Mouse (Mus musculus): Measurements from ENCODE around the gene 1700122O11Rik. TPM values are rescaled to one million over a fixed set of nuclear protein-coding genes. Genes with fewer than 3 reads are reported as not detected.

1700122O11Rik gene
- polyA plus RNA-seq, 1 experiment from 2014 or later: not detected

DNA sequence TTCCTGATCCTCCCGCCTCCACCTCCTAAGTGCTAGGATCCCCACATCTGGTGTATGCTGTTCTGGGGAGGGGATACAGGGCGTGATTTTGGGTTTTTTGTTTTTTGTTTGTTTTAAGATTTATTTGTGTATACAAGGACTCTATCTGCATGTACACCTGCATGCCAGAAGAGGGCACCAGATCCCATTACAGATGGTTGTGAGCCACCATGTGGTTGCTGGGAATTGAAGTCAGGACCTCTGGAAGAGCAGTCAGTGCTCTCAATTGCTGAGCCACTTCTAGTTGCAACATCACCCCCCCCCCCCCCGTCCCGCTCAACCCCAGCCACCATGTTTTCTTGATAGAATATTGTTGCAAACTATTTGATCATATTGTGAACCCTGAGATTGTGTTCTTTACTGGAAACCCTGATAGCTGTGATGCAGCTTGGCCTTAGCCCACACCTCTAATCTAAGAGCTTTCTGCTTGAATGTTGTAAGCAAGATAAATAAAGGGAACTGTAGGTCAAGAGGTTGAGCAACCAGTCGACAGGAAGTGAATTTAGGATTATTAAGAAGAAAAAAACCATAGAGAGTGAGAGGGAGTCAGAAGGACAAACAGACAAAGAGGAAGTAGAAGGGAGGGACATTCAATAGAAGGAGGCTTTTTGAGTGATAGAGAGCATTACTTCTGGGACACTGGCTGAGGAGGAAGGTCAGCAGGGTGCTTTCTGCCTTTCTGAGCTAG is 5.2 kb upstream of the 1700122O11Rik start:
- Histone ChIP-seq H3K27ac (no peak overlapping the region), H3K27me3 (ENCODE audit: insufficient read depth, poor library complexity, severe bottlenecking) (peaks cover 15% of the 10 kb centered on the region), H3K4me3 (no peak overlapping the region), H3K9me3 (0 out of 2 replicates have a peak, but pooled peaks cover 3% of the 10 kb centered on the region), H3K36me3 (no peaks in the 10 kb centered on the region), H3K4me1 (replicated peaks) (peaks cover 31% of the 10 kb centered on the region)
- DNase-seq (ENCODE audit: low spot score): no peak
- 75% methylated on average over 5 of the region's 5 CpGs for WGBS

DNA sequence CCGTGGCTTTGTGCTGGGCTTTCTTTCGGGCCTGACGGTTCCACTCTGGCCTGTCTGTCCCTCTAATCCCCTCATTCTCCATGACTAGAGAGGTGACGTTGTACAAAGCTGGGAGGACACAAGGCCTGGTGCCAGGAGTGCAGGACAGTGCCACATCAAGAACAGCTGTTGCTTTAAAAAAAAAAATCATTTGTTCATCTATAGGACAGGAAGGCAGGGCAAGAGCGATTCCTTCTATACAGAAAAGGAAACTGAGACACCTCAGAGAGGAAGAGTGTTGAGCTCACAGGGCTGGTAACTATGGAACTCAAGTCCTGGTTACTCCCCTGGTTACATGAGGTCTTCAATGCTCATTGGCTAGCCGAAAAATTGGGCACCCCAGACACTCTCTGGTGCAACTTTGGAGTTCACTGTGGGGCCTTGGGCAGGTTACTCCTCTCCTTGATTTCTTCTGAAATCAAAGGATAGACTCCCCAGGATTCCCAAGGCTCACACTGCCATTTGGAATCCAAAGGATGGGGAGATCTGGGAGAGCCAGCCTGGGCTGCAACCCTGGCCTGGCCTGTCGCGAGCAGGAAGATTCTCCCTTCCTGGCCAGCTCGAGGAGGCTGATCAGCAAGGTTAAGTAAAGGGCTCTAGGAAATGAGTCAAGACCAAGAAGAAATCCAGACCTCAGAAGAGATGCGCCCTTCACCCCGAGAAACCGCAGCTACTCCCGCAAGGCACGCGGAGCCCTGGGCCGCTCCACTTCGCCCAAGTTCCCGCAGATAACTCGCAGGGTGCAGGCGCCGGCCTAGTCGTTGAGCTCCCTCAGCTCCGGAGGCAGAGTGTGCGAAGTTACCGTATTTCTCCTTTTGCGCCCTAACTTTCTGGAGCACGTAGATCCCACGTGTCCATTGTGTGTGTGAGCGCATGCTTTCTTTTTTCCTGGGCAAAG is 3.5 kb upstream of the 1700122O11Rik start:
- 4% methylated on average over 29 of the region's 29 CpGs for WGBS
- H3K36me3 ChIP-seq: no peaks in the 10 kb centered on the region
- peak overlapping the region; percentile 87 for H3K27ac ChIP-seq
- H3K9me3 ChIP-seq: 0 out of 2 replicates have a peak, but pooled peaks cover 3% of the 10 kb centered on the region
- H3K4me3 ChIP-seq: peak overlapping the region; percentile 36
- peak; percentile 76 for DNase-seq (ENCODE audit: low spot score)
- peaks cover 31% of the 10 kb centered on the region for H3K4me1 ChIP-seq (replicated peaks)
- H3K27me3 ChIP-seq (ENCODE audit: insufficient read depth, poor library complexity, severe bottlenecking): peaks cover 26% of the 10 kb centered on the region

DNA sequence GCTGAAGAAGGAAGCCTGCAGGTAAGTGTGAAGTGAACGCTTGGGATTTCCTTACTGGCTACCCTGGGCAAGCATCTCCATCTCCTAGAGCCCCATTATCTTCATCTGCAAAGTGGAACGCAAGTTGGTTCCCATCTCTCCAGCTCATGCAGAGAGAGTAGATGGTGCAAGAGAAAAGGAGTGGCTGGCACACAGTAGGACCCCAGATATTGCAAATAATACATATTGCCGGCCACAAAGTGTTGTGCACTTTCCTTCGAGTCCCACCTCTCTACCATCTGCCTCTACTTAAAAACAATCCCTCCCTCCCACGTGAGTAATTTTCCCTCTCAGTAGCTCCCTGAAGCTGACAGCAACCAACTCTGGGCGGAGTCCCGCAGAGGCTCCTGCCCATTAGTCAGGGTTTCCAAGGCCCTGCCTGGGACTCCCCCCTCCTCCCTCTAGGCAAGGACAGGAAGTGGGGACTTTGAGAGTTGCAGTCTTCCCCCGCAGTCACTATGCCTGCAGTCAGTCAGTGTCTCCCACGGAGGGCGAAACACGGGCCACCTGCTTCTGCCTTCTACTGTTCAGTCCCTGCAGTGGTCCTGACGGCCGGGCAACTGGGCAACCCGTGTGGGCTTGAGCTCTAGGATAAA is 1.3 kb upstream of the 1700122O11Rik start:
- Histone ChIP-seq H3K36me3 (no peaks in the 10 kb centered on the region), H3K4me3 (peak overlapping the region; percentile 37), H3K27me3 (ENCODE audit: insufficient read depth, poor library complexity, severe bottlenecking) (peaks cover 39% of the 10 kb centered on the region), H3K9me3 (0 out of 2 replicates have a peak, but pooled peaks cover 2% of the 10 kb centered on the region), H3K27ac (peak overlapping the region; percentile 80), H3K4me1 (replicated peaks) (peaks cover 39% of the 10 kb centered on the region)
- WGBS: 11% methylated on average over 14 of the region's 14 CpGs
- DNase-seq (ENCODE audit: low spot score): peak; percentile 75

DNA sequence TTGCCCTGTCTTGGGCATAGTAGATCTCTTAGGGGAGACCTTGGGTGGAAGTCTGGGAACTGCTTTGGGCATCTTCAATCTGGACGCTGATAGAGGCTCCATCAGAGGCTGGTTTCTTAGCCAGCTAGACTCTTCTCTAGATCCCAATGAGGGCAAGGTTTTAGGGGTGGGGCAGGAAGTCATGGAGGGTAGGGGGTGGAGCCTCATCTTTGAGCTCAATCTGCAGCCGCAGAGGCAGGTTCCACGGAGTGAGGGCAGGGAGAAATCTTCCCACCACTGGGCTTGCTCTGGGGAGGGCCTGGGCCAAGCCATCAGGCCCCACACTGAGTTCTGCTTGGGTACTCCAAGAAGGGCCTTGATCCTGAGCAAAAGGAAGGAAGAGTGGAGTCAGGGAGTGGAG is 1.2 kb downstream of the 1700122O11Rik start:
- WGBS: 67% methylated on average over 3 of the region's 3 CpGs
- H3K27me3 ChIP-seq (ENCODE audit: insufficient read depth, poor library complexity, severe bottlenecking): peaks cover 40% of the 10 kb centered on the region
- no peak for DNase-seq (ENCODE audit: low spot score)
- H3K4me3 ChIP-seq: no peak overlapping the region
- H3K4me1 ChIP-seq (replicated peaks): peaks cover 47% of the 10 kb centered on the region
- no peaks in the 10 kb centered on the region for H3K9me3 ChIP-seq
- no peaks in the 10 kb centered on the region for H3K36me3 ChIP-seq
- H3K27ac ChIP-seq: no peak overlapping the region

DNA sequence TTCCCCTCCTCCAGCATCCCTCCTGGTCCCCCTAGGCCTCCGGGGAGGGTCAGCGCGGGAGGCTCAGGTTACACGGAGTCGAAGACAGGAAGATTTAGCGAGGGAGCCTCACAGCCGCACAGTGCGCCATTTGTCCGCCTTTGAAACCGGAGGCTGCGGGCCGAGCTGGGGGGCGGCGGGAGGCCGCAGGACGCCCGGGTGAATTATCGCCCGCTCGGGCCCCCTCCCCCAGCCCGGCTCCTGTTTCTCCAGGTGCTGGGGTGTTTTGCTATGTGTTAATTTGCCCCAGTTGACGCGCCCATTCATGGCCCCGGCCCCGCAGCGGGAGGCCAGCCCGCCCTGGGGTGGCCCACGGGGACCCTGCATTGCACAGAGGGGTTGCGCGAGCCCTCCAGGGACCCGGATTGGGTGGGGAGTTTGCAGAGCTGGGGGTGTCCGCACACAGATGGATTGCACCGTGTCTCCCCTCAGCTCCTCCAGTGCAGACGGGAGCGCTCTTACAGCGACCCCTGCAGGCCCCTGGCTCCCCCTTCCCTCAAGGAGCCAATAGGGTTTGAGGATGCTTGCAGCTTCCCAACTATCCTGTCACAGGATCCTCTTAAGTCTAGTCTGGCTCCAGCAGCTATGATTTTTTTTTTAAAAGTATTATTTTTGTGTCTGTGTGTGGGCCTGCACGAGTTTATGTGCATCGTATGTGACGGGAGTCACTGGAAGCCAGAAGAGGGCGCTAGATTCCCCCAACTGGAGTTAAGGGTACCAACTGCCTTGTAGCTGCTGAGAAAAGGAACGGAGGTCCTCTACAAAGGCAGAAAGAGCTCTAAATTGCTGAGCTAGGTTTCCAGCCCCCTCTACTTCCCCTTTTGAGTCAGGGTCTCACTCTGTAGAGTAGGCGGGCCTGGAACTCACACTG is 6.3 kb downstream of the 1700122O11Rik start:
- Histone ChIP-seq H3K9me3 (no peaks in the 10 kb centered on the region), H3K4me1 (replicated peaks) (peaks cover 65% of the 10 kb centered on the region), H3K36me3 (no peaks in the 10 kb centered on the region), H3K27me3 (ENCODE audit: insufficient read depth, poor library complexity, severe bottlenecking) (peaks cover 48% of the 10 kb centered on the region), H3K27ac (peak overlapping the region; percentile 93), H3K4me3 (peak overlapping the region; percentile 64)
- 4% methylated on average over 42 of the region's 42 CpGs for WGBS
- peak; percentile 84 for DNase-seq (ENCODE audit: low spot score)

DNA sequence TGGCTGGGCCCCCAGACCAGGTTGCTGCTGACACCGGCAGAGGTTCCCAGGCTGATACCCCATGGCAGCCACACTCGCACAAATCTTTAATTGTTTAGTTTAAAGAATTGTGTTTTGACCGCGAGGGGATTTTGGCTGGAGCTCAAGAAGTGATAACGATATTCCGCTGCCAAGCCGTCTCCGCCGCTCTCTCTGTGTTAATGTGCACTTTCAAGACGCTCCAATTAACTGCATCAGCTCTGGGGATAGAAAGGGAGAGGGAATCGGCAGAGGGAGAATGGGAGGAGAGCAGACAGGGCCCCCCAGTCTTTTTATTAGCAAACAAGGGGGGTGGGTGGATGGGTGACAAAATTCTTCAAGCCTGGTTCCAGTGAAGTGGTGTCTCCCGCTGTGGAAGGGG is 8.9 kb downstream of the 1700122O11Rik start:
- H3K4me3 ChIP-seq: no peak overlapping the region
- peak overlapping the region; percentile 70 for H3K27ac ChIP-seq
- WGBS: 43% methylated on average over 12 of the region's 12 CpGs
- no peak for DNase-seq (ENCODE audit: low spot score)
- H3K36me3 ChIP-seq: no peaks in the 10 kb centered on the region
- H3K27me3 ChIP-seq (ENCODE audit: insufficient read depth, poor library complexity, severe bottlenecking): peaks cover 39% of the 10 kb centered on the region
- H3K4me1 ChIP-seq (replicated peaks): peaks cover 68% of the 10 kb centered on the region
- no peaks in the 10 kb centered on the region for H3K9me3 ChIP-seq

DNA sequence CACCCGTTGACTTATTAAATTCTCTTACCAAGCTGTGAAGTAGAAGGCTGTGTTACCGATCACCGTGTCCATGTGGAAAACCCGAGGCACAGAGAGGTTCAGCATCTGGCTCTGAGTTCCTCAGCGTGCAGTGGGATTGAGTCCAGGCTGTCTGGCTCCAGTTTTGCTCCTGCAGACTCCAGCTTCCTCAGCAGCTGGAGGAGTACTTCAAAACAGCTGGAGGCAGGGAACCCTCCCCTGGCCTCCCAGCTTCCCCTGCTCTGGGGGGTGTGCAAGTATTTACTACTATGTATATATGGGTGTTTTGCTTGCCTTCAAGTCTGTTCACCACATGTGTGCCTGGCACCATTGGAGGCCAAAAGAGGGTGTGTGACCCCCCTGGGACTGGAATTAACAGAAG is 9.8 kb downstream of the 1700122O11Rik start:
- Histone ChIP-seq H3K27ac (no peak overlapping the region), H3K9me3 (no peaks in the 10 kb centered on the region), H3K36me3 (no peaks in the 10 kb centered on the region), H3K27me3 (ENCODE audit: insufficient read depth, poor library complexity, severe bottlenecking) (peaks cover 48% of the 10 kb centered on the region), H3K4me3 (no peak overlapping the region), H3K4me1 (replicated peaks) (peaks cover 69% of the 10 kb centered on the region)
- 85% methylated on average over 5 of the region's 5 CpGs for WGBS
- DNase-seq (ENCODE audit: low spot score): no peak

DNA sequence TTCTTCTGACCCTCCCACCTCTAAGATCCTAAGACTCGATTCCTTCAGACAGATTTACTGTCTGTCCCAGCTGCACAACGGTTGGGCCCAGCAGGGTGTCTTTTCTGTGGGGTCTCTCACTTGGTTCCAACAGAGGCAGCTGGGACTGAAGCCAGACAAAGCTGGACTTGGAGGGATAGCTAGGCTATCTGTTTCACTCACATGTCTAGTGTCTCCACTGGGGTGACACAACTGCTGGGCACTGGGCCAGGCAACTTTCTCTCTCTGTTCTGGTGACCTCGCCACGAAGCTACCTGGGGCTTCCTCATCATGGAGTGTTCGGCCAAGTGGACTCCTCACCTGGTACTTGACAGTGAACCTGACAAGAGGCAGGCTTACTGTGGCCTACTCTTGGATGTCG is 10.4 kb downstream of the 1700122O11Rik start:
- DNase-seq (ENCODE audit: low spot score): no peak
- no peaks in the 10 kb centered on the region for H3K9me3 ChIP-seq
- no peak overlapping the region for H3K27ac ChIP-seq
- H3K27me3 ChIP-seq (ENCODE audit: insufficient read depth, poor library complexity, severe bottlenecking): peaks cover 54% of the 10 kb centered on the region
- peaks cover 74% of the 10 kb centered on the region for H3K4me1 ChIP-seq (replicated peaks)
- H3K36me3 ChIP-seq: no peaks in the 10 kb centered on the region
- whole genome bisulfite sequencing: 77% methylated on average over 6 of the region's 6 CpGs
- H3K4me3 ChIP-seq: no peak overlapping the region

DNA sequence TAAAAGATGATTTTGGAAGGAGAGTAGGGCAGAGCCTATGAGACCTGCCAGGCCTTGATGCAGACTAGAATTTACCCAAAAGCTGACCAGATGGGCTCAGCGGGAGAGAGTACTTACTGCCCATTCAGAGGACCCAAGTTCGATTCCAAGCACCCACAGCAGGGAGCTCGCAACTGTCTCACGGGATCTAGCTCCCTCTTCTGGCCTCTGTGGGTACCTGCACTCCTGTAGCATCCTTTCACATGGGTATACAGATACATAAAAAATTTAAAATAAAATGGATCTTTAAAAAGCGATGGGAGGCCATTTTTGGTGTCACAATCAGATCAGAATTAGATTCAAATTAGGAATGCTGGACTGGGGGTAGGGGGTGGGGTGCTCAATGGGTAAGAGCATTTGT is 11.1 kb downstream of the 1700122O11Rik start:
- H3K4me3 ChIP-seq: no peak overlapping the region
- no peak for DNase-seq (ENCODE audit: low spot score)
- no peaks in the 10 kb centered on the region for H3K9me3 ChIP-seq
- H3K27me3 ChIP-seq (ENCODE audit: insufficient read depth, poor library complexity, severe bottlenecking): peaks cover 61% of the 10 kb centered on the region
- WGBS: 88% methylated on average over 5 of the region's 5 CpGs
- no peaks in the 10 kb centered on the region for H3K36me3 ChIP-seq
- H3K4me1 ChIP-seq (replicated peaks): peaks cover 74% of the 10 kb centered on the region
- H3K27ac ChIP-seq: no peak overlapping the region

DNA sequence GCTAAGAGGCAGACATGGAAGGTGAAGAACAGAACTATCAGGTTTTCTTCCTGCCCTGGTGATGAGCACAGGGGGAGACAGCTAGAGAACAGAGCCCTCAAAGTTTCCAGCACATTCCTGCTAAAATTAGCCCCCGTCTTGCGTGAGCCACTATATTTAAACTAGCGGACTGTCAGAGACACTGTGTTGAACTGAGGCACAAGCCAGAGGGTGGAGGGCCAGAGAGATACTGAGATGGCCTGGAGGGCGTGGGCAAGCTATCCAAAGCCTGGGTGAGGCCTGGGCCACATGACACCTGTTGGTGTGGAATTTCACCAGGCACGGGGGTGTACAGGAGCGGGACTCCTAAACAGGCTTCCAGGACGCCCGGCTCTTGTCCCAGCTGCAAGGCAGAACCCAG is 14.0 kb downstream of the 1700122O11Rik start:
- H3K36me3 ChIP-seq: no peaks in the 10 kb centered on the region
- H3K4me1 ChIP-seq (replicated peaks): peaks cover 53% of the 10 kb centered on the region
- WGBS: 79% methylated on average over 8 of the region's 8 CpGs
- no peaks in the 10 kb centered on the region for H3K9me3 ChIP-seq
- 0 out of 2 replicates have a peak overlapping the region, but pooled peaks have one; percentile 42 for H3K27ac ChIP-seq
- peaks cover 53% of the 10 kb centered on the region for H3K27me3 ChIP-seq (ENCODE audit: insufficient read depth, poor library complexity, severe bottlenecking)
- DNase-seq (ENCODE audit: low spot score): no peak
- H3K4me3 ChIP-seq: no peak overlapping the region

DNA sequence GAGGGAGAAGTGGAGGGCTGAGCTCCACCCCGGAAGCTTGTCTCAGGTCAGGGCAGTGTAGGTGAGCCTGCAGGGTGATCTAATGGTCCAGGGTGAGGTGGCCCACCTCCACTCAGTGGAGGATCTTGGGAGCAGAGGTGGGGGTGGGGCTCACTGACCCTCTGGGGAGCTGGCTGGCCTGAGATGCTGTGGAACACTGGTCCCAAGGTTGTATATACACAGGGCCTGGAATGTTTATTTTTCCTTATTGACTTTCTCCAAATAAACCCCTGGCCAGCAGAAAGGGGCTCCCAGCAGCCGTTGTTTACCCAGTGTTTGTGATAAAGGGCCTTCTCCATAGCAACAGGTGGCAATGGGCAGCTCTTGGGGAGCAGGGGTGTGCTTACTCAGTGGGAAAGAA is 18.5 kb downstream of the 1700122O11Rik start:
- no peak overlapping the region for H3K27ac ChIP-seq
- H3K27me3 ChIP-seq (ENCODE audit: insufficient read depth, poor library complexity, severe bottlenecking): peaks cover 49% of the 10 kb centered on the region
- WGBS: 31% methylated on average over 2 of the region's 2 CpGs
- H3K4me3 ChIP-seq: no peak overlapping the region
- H3K36me3 ChIP-seq: no peaks in the 10 kb centered on the region
- peaks cover 38% of the 10 kb centered on the region for H3K4me1 ChIP-seq (replicated peaks)
- no peak for DNase-seq (ENCODE audit: low spot score)
- no peaks in the 10 kb centered on the region for H3K9me3 ChIP-seq

DNA sequence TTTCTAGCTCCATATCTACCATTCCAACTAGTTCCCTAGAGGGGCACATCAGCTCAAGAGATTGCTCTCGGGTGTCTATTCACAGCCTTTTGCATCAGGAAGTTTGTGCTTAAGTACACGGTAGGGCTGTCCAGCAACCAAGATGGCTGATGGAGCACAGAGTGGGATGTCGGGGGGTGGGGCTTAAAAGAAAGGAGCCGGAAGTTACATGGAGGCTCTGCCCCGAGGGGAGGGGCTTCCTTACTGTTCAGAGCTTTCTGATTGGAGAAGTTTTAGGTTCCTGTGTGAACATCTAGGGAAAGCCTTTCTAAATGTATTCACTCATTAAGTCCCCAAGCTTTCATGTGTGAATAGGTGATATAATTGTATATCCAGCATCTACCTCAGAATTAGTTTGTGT is 21.5 kb downstream of the 1700122O11Rik start:
- Histone ChIP-seq H3K27ac (no peak overlapping the region), H3K27me3 (ENCODE audit: insufficient read depth, poor library complexity, severe bottlenecking) (peaks cover 34% of the 10 kb centered on the region), H3K36me3 (no peaks in the 10 kb centered on the region), H3K9me3 (no peaks in the 10 kb centered on the region), H3K4me1 (replicated peaks) (peaks cover 30% of the 10 kb centered on the region), H3K4me3 (no peak overlapping the region)
- no peak for DNase-seq (ENCODE audit: low spot score)
- WGBS: 83% methylated on average over 5 of the region's 5 CpGs
